Mouse (Mus musculus) midbrain, embryonic 10.5 days (tissue): ENCODE data around the gene Stard9. TPM values are rescaled to one million over a fixed set of nuclear protein-coding genes. Genes with fewer than 3 reads are reported as not detected.

Experiments
- DNase-seq: peaks from one replicate; pipeline ENCODE4 v3.0.0-alpha.2; 2017; ENCODE audit warnings: low spot score
- H3K27ac ChIP-seq: fragments of 300-500 bp; sonication (generic); replicated peaks from 2 replicates; pipeline ENCODE4 v1.5.1; 2016; ENCODE audit warnings: mild to moderate bottlenecking
- H3K27me3 ChIP-seq: fragments of 300-500 bp; sonication (generic); 2 replicates; pipeline ENCODE4 v1.6.1; 2016; ENCODE audit warnings: low read depth, mild to moderate bottlenecking; ENCODE audit not compliant: poor library complexity, severe bottlenecking
- H3K36me3 ChIP-seq: fragments of 300-500 bp; sonication (generic); 2 replicates; pipeline ENCODE4 v1.6.1; 2016; ENCODE audit warnings: mild to moderate bottlenecking, moderate library complexity
- H3K4me1 ChIP-seq: fragments of 300-500 bp; sonication (generic); 2 replicates; pipeline ENCODE4 v1.6.1; 2016
- H3K4me3 ChIP-seq: fragments of 300-500 bp; sonication (generic); 2 replicates; pipeline ENCODE4 v1.5.1; 2016; ENCODE audit warnings: mild to moderate bottlenecking, moderate library complexity
- H3K9me3 ChIP-seq: fragments of 300-500 bp; sonication (generic); replicated peaks from 2 replicates; pipeline ENCODE4 v1.6.1; 2016; ENCODE audit warnings: mild to moderate bottlenecking
- WGBS: fragments of 180-500 bp; shearing (Covaris S2); methylation state at CpG from one replicate; pipeline ENCODE4 v1.1.7; 2016; 5-methylcytosine and 5-hydroxymethylcytosine counted together
- polyA plus RNA-seq: library from polyadenylated mRNA; unstranded; fragments of >200 nt; fragmentation: Nextera tagmentation; extraction: Ambion mirVana; gene quantifications from 2 replicates; pipeline ENCODE4 v1.2.1, GENCODE M21; 2016

Gene Stard9
- polyA plus RNA-seq, 1 experiment from 2014 or later, result 2.2 TPM

DNA sequence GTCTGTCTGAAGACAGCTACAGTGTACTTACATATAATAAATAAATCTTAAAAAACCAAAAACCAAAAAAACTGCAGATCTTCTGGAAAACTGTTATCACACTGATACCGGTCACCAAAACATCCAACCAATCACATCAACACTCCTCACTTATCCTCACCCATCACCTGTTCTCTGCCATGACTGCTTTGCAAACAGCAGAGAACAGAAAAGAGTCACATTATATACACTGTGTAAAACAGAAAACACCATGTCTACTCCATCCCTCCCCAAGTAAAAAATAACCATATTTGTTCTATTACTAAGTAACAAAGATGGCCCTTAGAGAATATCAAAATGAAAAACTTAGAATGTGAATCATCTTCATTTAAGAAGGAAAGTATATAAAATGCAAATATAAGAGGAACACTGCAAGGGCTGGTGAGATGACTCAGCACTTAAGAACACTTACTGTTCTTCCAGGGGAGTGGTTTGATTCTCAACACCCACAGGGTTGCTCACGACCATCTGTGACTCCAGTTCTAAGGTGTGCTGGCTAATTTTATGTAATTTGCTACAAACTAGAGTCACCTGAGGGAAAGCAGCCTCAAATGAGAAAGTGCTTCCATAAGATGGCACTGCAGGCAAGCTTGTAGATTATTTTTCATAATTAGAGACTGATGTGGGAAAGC lies 141.5 kb downstream of the Stard9 start:
- Histone ChIP-seq H3K4me3 (no peak overlapping the region), H3K27me3 (no peaks in the 10 kb centered on the region), H3K36me3 (peaks cover 56% of the 10 kb centered on the region), H3K9me3 (no peaks in the 10 kb centered on the region), H3K4me1 (no peaks in the 10 kb centered on the region), H3K27ac (no peak overlapping the region)
- DNase-seq, result no peak
- 88% methylated on average over 2 of the region's 2 CpGs for WGBS

Other genes starting within 250 kb of the Stard9 start
- gene Ganc, start 225.2 kb upstream of the Stard9 start, polyA plus RNA-seq, result 7.1 and 8.7 TPM in 2 replicates
- 5.6 and 6.1 TPM in 2 replicates for gene Tmem87a, start 225.0 kb upstream of the Stard9 start, polyA plus RNA-seq
- gene Capn3, start 173.1 kb upstream of the Stard9 start, polyA plus RNA-seq, result 5.5 and 7.8 TPM in 2 replicates
- gene Zfp106, start 65.3 kb upstream of the Stard9 start, polyA plus RNA-seq, result 69.7 and 76.2 TPM in 2 replicates
- 53.8 and 58.3 TPM in 2 replicates for gene Snap23, start 61.5 kb upstream of the Stard9 start, polyA plus RNA-seq
- gene Haus2, start 19.7 kb upstream of the Stard9 start, polyA plus RNA-seq, result 41.0 and 41.6 TPM in 2 replicates
- gene Lrrc57, start 19.6 kb upstream of the Stard9 start, polyA plus RNA-seq, result 31.1 and 33.7 TPM in 2 replicates
- 5.0 and 6.3 TPM in 2 replicates for gene Cdan1, start 221.0 kb downstream of the Stard9 start, polyA plus RNA-seq
- 4.0 and 5.0 TPM in 2 replicates for gene Ttbk2, start 221.5 kb downstream of the Stard9 start, polyA plus RNA-seq